Mouse (Mus musculus) kidney, embryonic 15.5 days (tissue): ENCODE measurements at regions not wholly inside any gene's neighbourhood (a gene's known extent, or its start where the extent isn't known, plus 50 kb on each side); places are given as distances from the start of the nearest gene placed in this dataset.
"Not testable (repeated sequence)": the region's sequence is repeated elsewhere in the genome, so short reads cannot be mapped to it uniquely, and the experiment has no call there.

Source experiments
- ATAC-seq: fragments of 200-750 bp; cut with Nextera tagmentation; replicated peaks from 2 replicates; pipeline ENCODE4 v1.8.0; 2017; ENCODE audit warnings: moderate TSS enrichment; ENCODE audit not compliant: low FRiP score
- H3K27ac ChIP-seq: fragments of 300-500 bp; sonication (generic); 2 replicates; pipeline ENCODE4 v1.5.1; 2015; ENCODE audit warnings: mild to moderate bottlenecking, inconsistent platforms
- H3K27me3 ChIP-seq: fragments of 300-500 bp; sonication (generic); 2 replicates; pipeline ENCODE4 v1.6.1; 2015; ENCODE audit warnings: inconsistent platforms
- H3K36me3 ChIP-seq: fragments of 300-500 bp; sonication (generic); 2 replicates; pipeline ENCODE4 v1.6.1; 2015; ENCODE audit warnings: inconsistent platforms
- H3K4me1 ChIP-seq: fragments of 300-500 bp; sonication (generic); 2 replicates; pipeline ENCODE4 v1.6.1; 2015; ENCODE audit warnings: inconsistent platforms
- H3K4me2 ChIP-seq: fragments of 300-500 bp; sonication (generic); 2 replicates; pipeline ENCODE4 v1.6.1; 2015; ENCODE audit warnings: moderate library complexity, mild to moderate bottlenecking, inconsistent platforms
- H3K4me3 ChIP-seq: fragments of 300-500 bp; sonication (generic); replicated peaks from 2 replicates; pipeline ENCODE4 v1.5.1; 2015; ENCODE audit warnings: mild to moderate bottlenecking, inconsistent platforms
- H3K9ac ChIP-seq: fragments of 300-500 bp; sonication (generic); 2 replicates; pipeline ENCODE4 v1.6.1; 2015; ENCODE audit warnings: mild to moderate bottlenecking, inconsistent platforms
- H3K9me3 ChIP-seq: fragments of 300-500 bp; sonication (generic); replicated peaks from 2 replicates; pipeline ENCODE4 v1.6.1; 2016; ENCODE audit warnings: inconsistent platforms
- WGBS: fragments of 180-500 bp; shearing (Covaris S2); methylation state at CpG from one replicate; pipeline ENCODE4 v1.1.7; 2015; ENCODE audit warnings: mixed read lengths; 5-methylcytosine and 5-hydroxymethylcytosine counted together

DNA sequence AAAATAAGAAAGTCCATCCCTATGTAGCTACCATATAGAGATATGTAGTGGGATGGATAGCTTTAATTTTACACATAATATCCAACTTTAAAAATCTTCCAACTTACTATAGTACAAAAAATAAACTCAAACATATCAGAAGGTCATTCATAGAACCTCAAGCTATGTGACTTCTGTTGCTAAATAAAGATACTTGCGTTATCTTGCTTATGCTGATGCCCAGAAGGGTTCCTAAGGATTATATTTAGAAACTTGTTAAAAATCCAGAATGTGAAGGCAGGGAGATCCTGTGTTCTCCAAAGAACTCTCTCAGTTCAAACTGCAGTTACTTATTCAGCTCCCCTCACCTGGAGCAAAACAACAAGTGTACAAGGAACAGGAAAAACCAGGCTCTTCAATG, 177.9 kb upstream of the Pcsk5 start:
- Histone ChIP-seq H3K27ac (no peak overlapping the region), H3K4me1 (no peaks in the 10 kb centered on the region), H3K36me3 (no peaks in the 10 kb centered on the region), H3K4me2 (no peak overlapping the region), H3K9me3 (no peaks in the 10 kb centered on the region), H3K4me3 (no peak overlapping the region), H3K27me3 (no peaks in the 10 kb centered on the region), H3K9ac (no peak overlapping the region)
- whole genome bisulfite sequencing = 92% methylated on average over 1 of the region's 1 CpGs
- ATAC-seq = no peak

DNA sequence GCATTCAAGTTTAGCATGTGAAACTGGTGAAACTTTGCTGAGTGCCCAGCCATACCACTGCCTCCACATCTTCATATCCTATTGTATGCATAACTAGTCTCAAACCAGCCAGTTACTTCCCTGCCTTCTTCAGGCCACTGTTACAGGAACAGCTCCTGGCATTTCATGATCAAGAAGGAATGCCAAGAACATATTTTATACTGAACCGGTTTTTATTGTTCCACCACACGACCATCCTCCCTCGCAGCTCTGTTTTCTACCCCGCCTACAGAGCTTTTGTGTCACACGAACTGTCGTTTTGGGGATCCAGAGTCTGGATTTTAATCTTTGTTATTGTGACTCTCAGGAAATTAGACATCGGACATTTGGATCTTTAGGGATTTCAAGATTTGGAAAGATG, 174.6 kb upstream of the Pcsk5 start:
- H3K4me3 ChIP-seq = no peak overlapping the region
- no peak overlapping the region for H3K27ac ChIP-seq
- no peaks in the 10 kb centered on the region for H3K9me3 ChIP-seq
- no peak for ATAC-seq
- H3K36me3 ChIP-seq = no peaks in the 10 kb centered on the region
- H3K27me3 ChIP-seq = no peaks in the 10 kb centered on the region
- H3K9ac ChIP-seq = no peak overlapping the region
- H3K4me2 ChIP-seq = no peak overlapping the region
- no peaks in the 10 kb centered on the region for H3K4me1 ChIP-seq
- WGBS = 47% methylated on average over 7 of the region's 7 CpGs

DNA sequence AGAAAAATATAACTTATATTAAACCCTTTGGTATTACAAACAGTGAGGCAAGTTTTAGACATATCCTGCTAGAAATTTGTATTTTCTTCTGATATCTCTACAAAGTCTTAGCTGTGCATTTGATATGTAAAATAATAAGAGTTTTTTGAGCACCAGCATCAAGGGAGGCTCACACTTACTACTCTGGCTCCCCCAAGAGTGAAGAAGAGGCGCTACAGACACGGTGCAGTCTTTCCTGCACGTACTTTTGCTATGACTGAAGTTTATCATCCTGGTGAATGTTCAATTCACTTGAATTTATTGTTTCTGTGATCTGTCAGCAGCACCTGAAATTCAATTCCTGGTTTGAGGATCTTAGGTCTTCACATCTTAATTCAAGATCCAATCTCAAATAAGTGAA, 160.1 kb upstream of the Pcsk5 start:
- Histone ChIP-seq H3K36me3 (no peaks in the 10 kb centered on the region), H3K27ac (no peak overlapping the region), H3K4me2 (no peak overlapping the region), H3K4me3 (no peak overlapping the region), H3K9ac (no peak overlapping the region), H3K4me1 (no peaks in the 10 kb centered on the region), H3K9me3 (no peaks in the 10 kb centered on the region), H3K27me3 (no peaks in the 10 kb centered on the region)
- WGBS = 84% methylated on average over 3 of the region's 3 CpGs
- ATAC-seq = no peak

DNA sequence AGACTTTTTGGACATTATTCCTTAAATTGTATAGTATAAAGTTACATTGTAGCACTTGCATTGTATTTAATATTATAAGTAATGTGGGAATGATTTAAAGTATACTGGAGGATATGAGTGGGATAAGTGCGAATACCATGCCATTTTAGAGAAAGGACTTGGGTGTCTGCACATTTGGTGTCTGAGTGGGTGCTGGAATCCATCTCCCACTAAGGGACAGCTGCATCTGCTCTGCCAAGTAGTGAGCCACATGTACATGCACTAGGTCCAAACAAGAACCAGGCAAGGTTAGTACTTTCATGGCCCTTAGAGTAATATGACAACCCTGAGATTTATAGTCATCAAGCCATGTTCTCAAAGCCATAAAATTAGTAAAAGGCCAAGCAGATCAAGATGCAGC, 146.0 kb upstream of the Pcsk5 start:
- no peaks in the 10 kb centered on the region for H3K9me3 ChIP-seq
- H3K36me3 ChIP-seq = no peaks in the 10 kb centered on the region
- H3K9ac ChIP-seq = no peak overlapping the region
- no peak overlapping the region for H3K27ac ChIP-seq
- ATAC-seq = no peak
- H3K4me2 ChIP-seq = no peak overlapping the region
- no peaks in the 10 kb centered on the region for H3K27me3 ChIP-seq
- H3K4me1 ChIP-seq = no peaks in the 10 kb centered on the region
- 89% methylated on average over 1 of the region's 1 CpGs for WGBS
- no peak overlapping the region for H3K4me3 ChIP-seq

DNA sequence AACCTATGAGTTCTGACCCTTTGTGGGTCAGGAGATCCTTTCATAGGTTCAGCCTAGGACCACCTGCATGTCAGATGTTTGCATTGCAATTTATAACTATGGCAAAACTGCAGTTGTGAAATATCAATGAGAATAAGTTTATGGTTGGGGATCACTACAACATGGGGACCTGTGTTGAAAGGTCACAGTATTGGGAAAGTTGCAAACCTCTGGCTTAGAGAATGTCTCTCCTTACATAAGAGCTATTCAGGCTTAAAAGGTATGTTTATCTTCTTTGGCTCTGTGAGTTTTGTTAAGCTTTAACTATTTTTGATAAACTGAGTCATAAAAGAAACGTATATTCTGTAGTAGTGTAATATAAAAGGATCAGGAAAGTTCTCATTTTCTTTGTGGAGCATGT, 128.1 kb upstream of the Pcsk5 start:
- Histone ChIP-seq H3K27ac (no peak overlapping the region), H3K9me3 (no peaks in the 10 kb centered on the region), H3K4me3 (no peak overlapping the region), H3K4me1 (no peaks in the 10 kb centered on the region), H3K9ac (no peak overlapping the region), H3K36me3 (no peaks in the 10 kb centered on the region), H3K4me2 (no peak overlapping the region), H3K27me3 (no peaks in the 10 kb centered on the region)
- WGBS = 84% methylated on average over 1 of the region's 1 CpGs
- no peak for ATAC-seq

DNA sequence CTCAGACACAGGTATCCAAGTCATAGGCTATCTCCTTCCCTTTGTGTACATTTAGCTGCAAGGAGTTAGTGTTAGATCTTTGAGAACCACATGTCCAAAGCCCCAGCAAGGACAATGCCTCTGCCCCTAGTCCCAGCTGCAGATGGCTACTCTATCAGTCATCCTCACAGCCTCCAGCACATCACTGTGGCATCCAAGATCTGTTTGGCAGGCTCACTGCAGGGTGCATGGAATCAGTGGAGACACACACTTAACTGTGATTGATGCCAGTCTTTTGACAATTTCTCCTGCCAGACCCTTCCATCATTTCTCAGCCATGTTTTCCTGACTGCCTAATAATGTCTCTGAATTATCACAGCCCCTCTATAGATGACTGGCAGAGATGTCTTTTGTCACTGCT, 121.0 kb upstream of the Pcsk5 start:
- Histone ChIP-seq H3K9ac (no peak overlapping the region), H3K9me3 (no peaks in the 10 kb centered on the region), H3K27me3 (no peaks in the 10 kb centered on the region), H3K4me3 (no peak overlapping the region), H3K36me3 (no peaks in the 10 kb centered on the region), H3K4me1 (no peaks in the 10 kb centered on the region), H3K27ac (no peak overlapping the region), H3K4me2 (no peak overlapping the region)
- ATAC-seq = no peak

DNA sequence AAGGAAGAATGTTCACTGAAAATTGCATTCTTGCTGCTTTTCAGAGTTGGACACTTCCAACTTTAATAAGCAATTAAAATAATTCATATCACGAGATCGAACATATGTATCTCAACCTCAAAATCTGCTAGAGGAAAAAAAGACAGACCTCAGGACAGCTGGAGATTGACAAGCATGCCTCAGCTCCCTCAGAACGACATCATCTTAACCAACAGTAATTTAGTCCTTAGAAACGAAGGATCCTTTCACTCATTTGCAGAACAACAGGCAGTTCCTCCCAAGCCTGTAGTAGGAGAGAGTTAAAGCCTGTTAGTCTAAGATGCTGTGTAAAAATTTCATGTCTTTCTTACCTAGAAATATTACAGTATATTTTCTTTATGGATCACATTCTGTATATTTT, 95.2 kb upstream of the Pcsk5 start:
- Histone ChIP-seq H3K4me2 (no peak overlapping the region), H3K27ac (no peak overlapping the region), H3K4me3 (no peak overlapping the region), H3K27me3 (no peaks in the 10 kb centered on the region), H3K4me1 (no peaks in the 10 kb centered on the region), H3K9ac (no peak overlapping the region), H3K9me3 (no peaks in the 10 kb centered on the region), H3K36me3 (no peaks in the 10 kb centered on the region)
- 71% methylated on average over 4 of the region's 4 CpGs for WGBS
- ATAC-seq = no peak

DNA sequence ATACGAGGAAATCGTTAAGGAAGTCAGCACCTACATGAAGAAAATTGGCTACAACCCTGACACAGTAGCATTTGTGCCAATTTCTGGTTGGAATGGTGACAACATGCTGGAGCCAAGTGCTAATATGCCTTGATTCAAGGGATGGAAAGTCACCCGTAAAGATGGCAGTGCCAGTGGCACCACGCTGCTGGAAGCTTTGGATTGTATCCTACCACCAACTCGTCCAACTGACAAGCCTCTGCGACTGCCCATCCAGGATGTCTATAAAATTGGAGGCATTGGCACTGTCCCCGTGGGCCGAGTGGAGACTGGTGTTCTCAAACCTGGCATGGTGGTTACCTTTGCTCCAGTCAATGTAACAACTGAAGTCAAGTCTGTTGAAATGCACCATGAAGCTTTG, 89.7 kb upstream of the Pcsk5 start:
- H3K4me3 ChIP-seq, H3K36me3 ChIP-seq: not testable (repeated sequence)

DNA sequence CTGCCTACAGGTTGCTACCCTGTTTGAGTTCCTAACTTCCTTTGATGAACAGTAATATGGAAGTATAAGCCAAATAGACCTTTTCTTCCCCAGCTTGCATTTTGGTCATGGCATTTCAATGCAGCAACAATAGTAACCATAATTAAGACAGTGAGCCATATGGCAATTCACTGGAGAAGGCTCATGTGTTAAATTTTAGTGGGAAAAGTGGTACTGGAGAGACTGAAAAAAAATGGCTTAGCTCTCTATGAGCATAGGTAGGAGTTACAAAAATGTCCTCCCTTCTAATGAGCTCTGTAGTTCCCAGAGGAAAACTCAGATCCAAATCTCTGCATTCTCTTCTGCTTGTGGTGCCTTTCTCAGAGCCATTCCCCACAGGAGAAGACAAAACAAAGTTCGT, 70.1 kb upstream of the Pcsk5 start:
- peaks cover 12% of the 10 kb centered on the region; the same call in 1 of the 2 replicates for H3K9me3 ChIP-seq
- H3K4me2 ChIP-seq = no peak overlapping the region
- H3K36me3 ChIP-seq = no peaks in the 10 kb centered on the region
- WGBS = 86% methylated on average over 1 of the region's 1 CpGs
- H3K27ac ChIP-seq = no peak overlapping the region
- no peak overlapping the region for H3K9ac ChIP-seq
- no peaks in the 10 kb centered on the region for H3K4me1 ChIP-seq
- ATAC-seq = no peak
- H3K27me3 ChIP-seq = no peaks in the 10 kb centered on the region
- no peak overlapping the region for H3K4me3 ChIP-seq

More for the DNA sequence above, 89.7 kb upstream of the Pcsk5 start:
- H3K9ac ChIP-seq, H3K27me3 ChIP-seq, ATAC-seq, H3K27ac ChIP-seq, H3K4me1 ChIP-seq, H3K9me3 ChIP-seq, H3K4me2 ChIP-seq: not testable (repeated sequence)
- WGBS = 91% methylated on average over 8 of the region's 8 CpGs

DNA sequence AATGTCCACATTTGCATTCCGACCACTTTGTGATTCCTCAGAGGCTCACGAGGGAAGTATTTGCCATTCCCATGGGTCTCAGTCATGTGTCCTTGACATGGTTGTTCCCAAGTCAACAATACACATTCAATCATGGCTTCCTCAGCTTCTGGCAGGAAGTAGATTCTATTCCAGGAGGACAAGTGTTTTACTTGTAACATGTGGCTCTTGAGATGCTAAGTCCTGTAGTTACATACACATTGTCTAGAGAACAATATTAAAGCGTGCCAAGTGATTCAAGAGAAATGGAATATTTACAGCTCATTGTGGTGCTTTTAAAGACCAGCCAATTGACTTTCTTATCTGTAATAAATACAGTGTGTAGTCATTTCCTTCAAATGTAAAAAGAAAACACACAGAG, 66.7 kb upstream of the Pcsk5 start:
- Histone ChIP-seq H3K9ac (no peak overlapping the region), H3K4me2 (no peak overlapping the region), H3K4me1 (no peaks in the 10 kb centered on the region), H3K36me3 (no peaks in the 10 kb centered on the region), H3K27ac (no peak overlapping the region), H3K27me3 (no peaks in the 10 kb centered on the region), H3K9me3 (0 out of 2 replicates have a peak, but pooled peaks cover 1% of the 10 kb centered on the region), H3K4me3 (no peak overlapping the region)
- 84% methylated on average over 3 of the region's 3 CpGs for WGBS
- no peak for ATAC-seq

DNA sequence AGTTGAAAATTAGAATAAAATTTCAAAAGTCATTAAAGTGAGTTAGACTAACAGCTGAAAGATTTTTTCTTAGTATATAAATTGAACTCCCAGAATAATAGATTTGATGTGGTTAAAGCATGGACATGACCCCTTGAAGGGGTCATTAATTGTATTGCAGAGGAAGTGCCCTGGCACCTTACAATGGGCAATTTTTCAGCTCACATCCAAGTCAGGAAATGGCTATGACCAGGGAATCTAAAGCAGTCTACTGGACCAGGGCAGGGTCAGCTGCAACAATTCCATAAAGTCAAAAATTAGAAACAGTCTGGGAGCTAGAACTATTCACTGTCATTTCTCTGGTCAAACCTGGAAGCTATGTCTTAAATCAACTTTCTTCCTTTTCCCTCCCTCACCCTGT, 55.2 kb upstream of the Pcsk5 start:
- H3K9ac ChIP-seq = no peak overlapping the region
- ATAC-seq = no peak
- no peaks in the 10 kb centered on the region for H3K4me1 ChIP-seq

More for the DNA sequence above, 55.2 kb upstream of the Pcsk5 start:
- Histone ChIP-seq H3K4me2 (no peak overlapping the region), H3K4me3 (no peak overlapping the region), H3K36me3 (no peaks in the 10 kb centered on the region), H3K27me3 (no peaks in the 10 kb centered on the region), H3K9me3 (no peaks in the 10 kb centered on the region), H3K27ac (no peak overlapping the region)
